Mouse (Mus musculus) bone marrow, adult 2 months (tissue): ENCODE measurements around the gene March7.

Experiments used
- CTCF ChIP-seq: fragments of 200-500 bp; IDR thresholded peaks from 2 replicates; pipeline ENCODE4 v1.5.1; 2011; ENCODE audit warnings: low read length, control low read depth; ENCODE audit not compliant: control insufficient read depth, insufficient read depth
- POLR2A ChIP-seq: fragments of 200-500 bp; IDR thresholded peaks from 2 replicates; pipeline ENCODE4 v1.6.1; 2011; ENCODE audit warnings: low read depth, mild to moderate bottlenecking, control low read depth, low read length, borderline replicate concordance; ENCODE audit not compliant: control insufficient read depth

DNA sequence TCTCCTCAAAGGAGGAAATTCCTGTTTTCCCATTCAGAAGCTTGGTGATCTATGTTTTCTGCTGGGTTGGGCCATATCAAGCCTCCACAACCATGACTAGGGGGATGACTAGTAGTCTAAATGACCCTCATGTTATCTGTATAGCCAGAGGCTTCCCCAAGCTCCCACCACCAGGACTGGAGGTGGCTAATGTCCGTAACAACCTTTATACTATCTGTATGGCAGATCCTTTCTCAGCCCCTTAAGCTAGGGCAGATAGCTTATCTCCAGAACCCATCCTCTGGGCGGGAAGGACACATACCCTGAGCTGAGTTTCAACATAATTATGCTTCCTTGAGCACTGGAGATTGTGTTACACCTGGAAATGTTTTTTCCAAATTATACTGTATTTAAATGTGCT, 45.9 kb upstream of the March7 start:
- no peak for TF ChIP-seq POLR2A
- TF ChIP-seq CTCF: no peak
